Comparison of ENCODE assay signal across 11 mouse cellular contexts in the genomic region with DNA sequence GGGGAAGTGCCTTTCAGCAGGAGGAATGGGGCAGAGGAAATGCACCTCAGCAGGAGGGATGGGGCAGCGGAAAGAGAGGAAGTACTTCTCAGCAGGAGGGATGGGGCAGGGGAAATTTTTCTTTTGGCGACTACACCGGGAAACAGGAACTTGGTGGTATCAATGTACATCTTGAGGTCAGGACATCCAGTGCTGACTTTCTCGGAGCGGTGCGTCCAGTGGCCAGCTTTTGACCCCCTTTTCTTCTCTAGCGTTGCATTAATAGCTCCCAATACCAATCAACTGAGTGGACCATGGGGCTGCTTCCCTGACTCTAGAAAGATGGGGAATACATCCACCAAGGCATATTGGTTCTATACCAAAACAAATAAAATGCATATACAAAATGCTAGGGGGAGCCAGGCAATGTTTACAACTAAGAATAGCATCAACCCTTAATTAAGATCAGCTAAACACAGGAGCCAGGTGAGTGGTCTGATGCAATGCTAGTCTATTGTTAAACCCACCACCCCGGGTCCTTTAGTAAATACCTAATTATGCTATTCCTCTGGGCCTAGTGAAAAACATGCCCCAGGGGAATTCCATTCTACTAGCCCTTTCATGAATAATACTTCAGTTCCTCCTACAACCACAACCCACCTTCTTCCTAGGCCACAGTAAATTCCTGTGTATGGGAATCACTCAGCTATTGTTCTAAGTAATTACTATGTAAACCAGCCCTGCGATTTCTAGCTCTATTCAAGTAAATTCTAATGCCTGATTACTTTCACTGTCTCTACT. TPM values are rescaled to one million over a fixed set of nuclear protein-coding genes. Genes with fewer than 3 reads are reported as not detected.
"Had no signal": no experiment of that assay in that cellular context is flagged by ENCODE, and none has a peak within 500 bp of the region (broad histone marks: within the 10 kb centered on the region; RNA-seq: fewer than 3 reads in every experiment).

No protein-coding gene starts in this region.

RNA-seq across cellular contexts. Expression of a gene that starts 8.7 kb away (rescaled TPM):
- total RNA-seq: left cerebral cortex, postnatal 10 days; left cerebral cortex, postnatal 14 days; left cerebral cortex, postnatal 25 days; left cerebral cortex, postnatal 36 days; left cerebral cortex, postnatal 4 days; liver, adult 2 months; megakaryocyte progenitor cell, adult 5-6 weeks; megakaryocyte, adult 5-6 weeks; megakaryocyte-erythroid progenitor cell, adult 5-6 weeks; midbrain, postnatal 0 days; monocyte, adult 5-6 weeks had no signal

RNA-seq across cellular contexts. Expression of a gene that starts 18.9 kb away (rescaled TPM):
- total RNA-seq: left cerebral cortex, postnatal 10 days; left cerebral cortex, postnatal 14 days; left cerebral cortex, postnatal 25 days; left cerebral cortex, postnatal 36 days; left cerebral cortex, postnatal 4 days; liver, adult 2 months; megakaryocyte progenitor cell, adult 5-6 weeks; megakaryocyte, adult 5-6 weeks; megakaryocyte-erythroid progenitor cell, adult 5-6 weeks; midbrain, postnatal 0 days; monocyte, adult 5-6 weeks had no signal
